Mouse (Mus musculus) forebrain, embryonic 11.5 days (tissue): ENCODE data around the gene Ryk. TPM values are rescaled to one million over a fixed set of nuclear protein-coding genes. Genes with fewer than 3 reads are reported as not detected.

Experiments
- ATAC-seq: fragments of 200-750 bp; cut with Nextera tagmentation; replicated peaks from 2 replicates; pipeline ENCODE4 v1.8.0; 2017; ENCODE audit warnings: moderate TSS enrichment; ENCODE audit not compliant: low FRiP score
- DNase-seq: peaks from one replicate; pipeline ENCODE4 v3.0.0-alpha.2; 2017; ENCODE audit warnings: low spot score
- H3K27ac ChIP-seq: fragments of 300-500 bp; sonication (generic); 2 replicates; pipeline ENCODE4 v1.5.1; 2014; ENCODE audit warnings: low read depth, low read length
- H3K27me3 ChIP-seq: fragments of 300-500 bp; sonication (generic); 2 replicates; pipeline ENCODE4 v1.6.1; 2014; ENCODE audit warnings: mild to moderate bottlenecking, low read length, mixed read lengths; ENCODE audit not compliant: control insufficient read depth, insufficient read depth
- H3K36me3 ChIP-seq: fragments of 300-500 bp; sonication (generic); 2 replicates; pipeline ENCODE4 v1.6.1; 2014; ENCODE audit warnings: mild to moderate bottlenecking, low read length, moderate library complexity, mixed read lengths; ENCODE audit not compliant: control insufficient read depth, insufficient read depth
- H3K4me1 ChIP-seq: fragments of 300-500 bp; sonication (generic); replicated peaks from 2 replicates; pipeline ENCODE4 v1.6.1; 2014; ENCODE audit warnings: low read length, mixed read lengths; ENCODE audit not compliant: control insufficient read depth, insufficient read depth
- H3K4me2 ChIP-seq: fragments of 300-500 bp; sonication (generic); 2 replicates; pipeline ENCODE4 v1.6.1; 2014; ENCODE audit warnings: low read depth, mild to moderate bottlenecking, low read length, moderate library complexity, mixed read lengths; ENCODE audit not compliant: severe bottlenecking
- H3K4me3 ChIP-seq: fragments of 300-500 bp; sonication (generic); 2 replicates; pipeline ENCODE4 v1.5.1; 2014; ENCODE audit warnings: low read depth, low read length
- H3K9ac ChIP-seq: fragments of 300-500 bp; sonication (generic); 2 replicates; pipeline ENCODE4 v1.6.1; 2014; ENCODE audit warnings: low read length
- H3K9me3 ChIP-seq: fragments of 300-500 bp; sonication (generic); 2 replicates; pipeline ENCODE4 v1.6.1; 2016; ENCODE audit warnings: low read length, mixed read lengths; ENCODE audit not compliant: control insufficient read depth
- WGBS: fragments of 180-500 bp; shearing (Covaris S2); extraction: QIAGEN DNeasy Blood & Tissue Kit; methylation state at CpG from one replicate; pipeline ENCODE4 v1.1.7; 2014; 5-methylcytosine and 5-hydroxymethylcytosine counted together
- polyA plus RNA-seq: library from polyadenylated mRNA; unstranded; fragments of >200 nt; fragmentation: Nextera tagmentation; extraction: Ambion mirVana; gene quantifications from 2 replicates; pipeline ENCODE4 v1.2.1, GENCODE M21; 2014

Gene Ryk
- polyA plus RNA-seq, 1 experiment from 2014 or later = 26.3 TPM

- Histone ChIP-seq H3K9me3 (no peaks in the 10 kb centered on the region), H3K4me1 (no peaks in the 10 kb centered on the region), H3K4me3 (no peak overlapping the region), H3K4me2 (no peak overlapping the region), H3K27ac (no peak overlapping the region), H3K36me3 (peaks cover 1% of the 10 kb centered on the region; the same call in 1 of the 2 replicates), H3K9ac (no peak overlapping the region), H3K27me3 (no peaks in the 10 kb centered on the region)
- no peak for DNase-seq
- ATAC-seq = no peak
- whole genome bisulfite sequencing = 95% methylated on average over 3 of the region's 3 CpGs
Observed at GRCm38 (mm10) chr9:102915292-102915854, 80.7 kb downstream of the Ryk start.

- Histone ChIP-seq H3K27ac (no peak overlapping the region), H3K4me2 (no peak overlapping the region), H3K36me3 (no peaks in the 10 kb centered on the region; the same call in 1 of the 2 replicates), H3K4me3 (no peak overlapping the region), H3K4me1 (no peaks in the 10 kb centered on the region), H3K27me3 (no peaks in the 10 kb centered on the region), H3K9ac (no peak overlapping the region), H3K9me3 (no peaks in the 10 kb centered on the region)
- no peak for ATAC-seq
- WGBS = 92% methylated on average over 7 of the region's 7 CpGs
- no peak for DNase-seq
Observed at GRCm38 (mm10) chr9:102916076-102916475, 81.4 kb downstream of the Ryk start.

- Histone ChIP-seq H3K27me3 (no peaks in the 10 kb centered on the region), H3K4me1 (no peaks in the 10 kb centered on the region), H3K4me3 (no peak overlapping the region), H3K9ac (no peak overlapping the region), H3K36me3 (no peaks in the 10 kb centered on the region; the same call in 1 of the 2 replicates), H3K4me2 (no peak overlapping the region), H3K27ac (no peak overlapping the region), H3K9me3 (no peaks in the 10 kb centered on the region)
- 88% methylated on average over 8 of the region's 8 CpGs for WGBS
- ATAC-seq = no peak
- DNase-seq = no peak
Observed at GRCm38 (mm10) chr9:102917532-102918129, 82.9 kb downstream of the Ryk start.

DNA sequence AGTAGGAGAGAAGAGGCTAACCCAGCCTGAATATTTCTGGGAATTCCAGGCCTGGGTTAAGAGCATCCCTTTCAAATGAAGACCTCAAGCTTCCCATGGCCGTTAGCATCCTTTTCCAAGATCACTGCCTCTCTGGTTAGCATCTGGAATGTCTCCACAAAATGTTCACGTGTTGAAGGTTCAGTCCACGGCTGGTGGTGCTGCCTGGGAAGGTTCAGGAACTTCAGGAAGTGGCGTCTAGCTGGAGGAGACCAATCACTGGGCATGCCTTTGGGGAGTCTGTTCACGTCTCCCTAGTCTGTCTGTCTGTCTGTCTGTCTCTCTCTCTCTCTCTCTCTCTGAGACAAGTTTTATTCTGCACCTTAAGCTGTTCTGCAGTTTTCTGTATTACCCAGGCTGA is 84.8 kb downstream of the Ryk start:
- no peaks in the 10 kb centered on the region; the same call in 1 of the 2 replicates for H3K36me3 ChIP-seq
- H3K9me3 ChIP-seq = no peaks in the 10 kb centered on the region
- H3K27ac ChIP-seq = no peak overlapping the region
- ATAC-seq (no peak), DNase-seq (no peak)
- H3K4me1 ChIP-seq = no peaks in the 10 kb centered on the region
- no peaks in the 10 kb centered on the region for H3K27me3 ChIP-seq
- no peak overlapping the region for H3K4me2 ChIP-seq
- no peak overlapping the region for H3K9ac ChIP-seq
- 81% methylated on average over 5 of the region's 5 CpGs for WGBS
- H3K4me3 ChIP-seq = no peak overlapping the region

- Histone ChIP-seq H3K27ac (no peak overlapping the region), H3K4me1 (no peaks in the 10 kb centered on the region), H3K9me3 (no peaks in the 10 kb centered on the region), H3K36me3 (no peaks in the 10 kb centered on the region), H3K9ac (no peak overlapping the region), H3K27me3 (no peaks in the 10 kb centered on the region), H3K4me2 (no peak overlapping the region), H3K4me3 (no peak overlapping the region)
- ATAC-seq = no peak
- no peak for DNase-seq
- 90% methylated on average over 13 of the region's 13 CpGs for WGBS
Observed at GRCm38 (mm10) chr9:102921791-102922190, 87.1 kb downstream of the Ryk start.

- Histone ChIP-seq H3K36me3 (no peaks in the 10 kb centered on the region), H3K9me3 (no peaks in the 10 kb centered on the region), H3K9ac (no peak overlapping the region), H3K4me1 (no peaks in the 10 kb centered on the region), H3K4me2 (no peak overlapping the region), H3K4me3 (no peak overlapping the region), H3K27ac (no peak overlapping the region), H3K27me3 (no peaks in the 10 kb centered on the region)
- 96% methylated on average over 7 of the region's 7 CpGs for WGBS
- DNase-seq (no peak), ATAC-seq (no peak)
Observed at GRCm38 (mm10) chr9:102922866-102923434, 88.2 kb downstream of the Ryk start.

DNA sequence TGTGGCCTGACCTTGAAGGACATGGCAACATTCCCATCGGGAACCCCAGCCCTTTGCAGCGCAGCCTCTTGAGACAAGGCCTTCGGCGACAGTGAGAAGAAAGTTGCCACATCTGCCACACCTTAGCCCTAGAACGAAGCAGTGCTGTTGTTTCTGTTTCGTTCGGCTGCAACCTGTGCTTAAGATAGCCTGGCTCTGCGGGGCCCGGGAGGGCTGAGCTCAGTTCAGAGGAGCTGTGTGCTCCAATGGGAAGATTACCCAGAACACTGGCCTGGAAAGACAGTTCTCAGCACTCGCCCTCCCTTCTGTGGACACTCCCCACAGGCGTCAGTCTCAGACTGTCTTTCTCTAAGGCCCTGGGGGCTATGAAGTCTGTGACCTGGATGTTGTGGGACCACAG is 89.1 kb downstream of the Ryk start:
- Histone ChIP-seq H3K9ac (no peak overlapping the region), H3K4me2 (no peak overlapping the region), H3K4me1 (no peaks in the 10 kb centered on the region), H3K4me3 (no peak overlapping the region), H3K36me3 (no peaks in the 10 kb centered on the region), H3K9me3 (no peaks in the 10 kb centered on the region), H3K27ac (no peak overlapping the region), H3K27me3 (no peaks in the 10 kb centered on the region)
- DNase-seq (no peak), ATAC-seq (no peak)
- 81% methylated on average over 11 of the region's 11 CpGs for WGBS

DNA sequence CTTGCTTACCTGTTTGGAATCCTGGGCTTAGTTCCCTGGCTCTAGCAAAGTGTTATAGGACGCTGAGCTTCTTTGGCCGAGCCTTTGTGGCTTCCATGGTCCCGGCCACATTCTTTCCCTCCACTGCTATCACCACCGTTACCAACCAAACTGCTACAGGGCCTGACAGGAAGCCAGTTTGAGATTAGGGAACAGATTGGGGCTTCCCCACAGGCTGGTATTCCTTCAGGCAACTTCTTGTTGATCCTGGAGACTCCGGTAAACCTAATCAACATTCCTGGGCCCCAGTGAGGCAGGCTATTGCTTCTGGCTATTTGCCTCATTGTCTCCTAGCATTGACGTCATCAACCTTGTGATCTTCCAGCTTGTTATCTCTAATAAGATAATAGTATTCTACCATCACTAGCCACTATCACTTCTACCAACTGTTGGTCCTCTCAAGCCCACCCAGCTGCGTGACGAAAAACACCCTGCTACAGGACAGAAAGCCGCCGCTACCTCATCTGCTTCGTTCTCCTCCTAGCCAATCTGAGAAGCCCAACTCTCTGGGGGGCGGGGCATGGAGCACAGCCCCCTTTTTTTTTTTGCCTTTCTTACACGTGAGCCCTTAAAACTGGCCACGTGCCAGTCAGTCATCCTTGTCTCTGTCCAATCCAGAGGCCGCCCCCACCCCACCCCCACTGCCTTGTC is 90.1 kb downstream of the Ryk start:
- ATAC-seq (no peak), DNase-seq (no peak)
- 73% methylated on average over 15 of the region's 15 CpGs for WGBS

More for the DNA sequence above, 90.1 kb downstream of the Ryk start:
- no peaks in the 10 kb centered on the region for H3K4me1 ChIP-seq
- H3K36me3 ChIP-seq = no peaks in the 10 kb centered on the region
- no peak overlapping the region for H3K27ac ChIP-seq
- H3K9ac ChIP-seq = no peak overlapping the region
- H3K9me3 ChIP-seq = no peaks in the 10 kb centered on the region
- H3K4me2 ChIP-seq = no peak overlapping the region
- no peak overlapping the region for H3K4me3 ChIP-seq
- H3K27me3 ChIP-seq = no peaks in the 10 kb centered on the region
